Mouse (Mus musculus) stomach, postnatal 0 days (tissue): ENCODE measurements at regions not wholly inside any gene's neighbourhood (a gene's known extent, or its start where the extent isn't known, plus 50 kb on each side); places are given as distances from the start of the nearest gene placed in this dataset.

Experiments
- CTCF ChIP-seq: IDR thresholded peaks from 2 replicates; pipeline ENCODE4 v1.5.1; 2016; ENCODE audit warnings: antibody characterized with exemption, low read depth, mild to moderate bottlenecking, moderate library complexity
- EP300 ChIP-seq: optimal IDR thresholded peaks from 2 replicates; pipeline ENCODE3; 2016; ENCODE audit warnings: antibody characterized with exemption

DNA sequence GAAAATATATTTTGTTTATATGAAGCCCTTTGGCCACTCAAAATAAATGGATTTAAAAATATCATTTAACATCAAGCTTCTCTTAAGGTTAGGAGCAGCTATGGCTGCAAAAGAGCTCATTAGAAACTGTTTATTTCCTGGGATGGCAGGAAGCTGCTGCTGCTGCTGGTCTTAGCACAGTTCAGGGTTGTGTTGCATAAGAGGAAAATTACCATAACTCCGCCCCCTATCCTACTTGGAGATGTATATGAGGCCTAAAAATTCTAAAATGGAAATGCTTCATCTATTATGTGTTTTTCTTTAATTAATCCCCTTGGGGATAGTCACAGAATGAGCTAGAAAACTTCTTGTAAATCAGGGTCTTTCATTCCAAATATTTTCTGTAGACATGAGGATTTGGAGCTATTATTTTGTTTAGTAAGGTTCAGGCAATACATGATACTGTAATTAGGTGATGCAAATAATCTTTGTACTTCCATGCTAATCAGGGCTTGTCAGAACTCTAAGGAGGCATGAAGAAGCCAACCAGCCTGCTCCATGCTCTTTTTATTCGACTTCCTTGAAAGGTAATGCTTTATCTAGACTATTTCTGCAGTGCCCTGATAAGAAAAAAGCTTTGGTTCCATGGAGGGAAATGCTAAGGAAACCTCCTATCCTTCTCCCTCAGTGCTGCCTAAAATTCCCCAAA, 85.6 kb upstream of the Abcb5 start:
- TF ChIP-seq CTCF (no peak), EP300 (no peak)
